Mouse (Mus musculus): ENCODE measurements around the gene Ngb. TPM values are rescaled to one million over a fixed set of nuclear protein-coding genes. Genes with fewer than 3 reads are reported as not detected.

Ngb gene
- polyA plus RNA-seq, 1 experiment from 2014 or later = 1.2 TPM

- H3K9me3 ChIP-seq (ENCODE audit: control insufficient read depth, low read length) = no peaks in the 10 kb centered on the region
- no peaks in the 10 kb centered on the region for H3K36me3 ChIP-seq (ENCODE audit: control insufficient read depth, insufficient read depth, low read length)
- 88% methylated on average over 4 of the region's 4 CpGs for WGBS
- H3K4me3 ChIP-seq (ENCODE audit: low read length) = no peak overlapping the region
- H3K4me1 ChIP-seq (ENCODE audit: control insufficient read depth, insufficient read depth, low read length) = 0 out of 2 replicates have a peak, but pooled peaks cover 5% of the 10 kb centered on the region
- H3K27me3 ChIP-seq (replicated peaks; ENCODE audit: control insufficient read depth, insufficient read depth, low read length) = peaks cover 20% of the 10 kb centered on the region
- no peak overlapping the region for H3K27ac ChIP-seq (ENCODE audit: low read length)
- H3K9ac ChIP-seq (ENCODE audit: low read depth, low read length) = no peak overlapping the region
- no peak overlapping the region for H3K4me2 ChIP-seq (ENCODE audit: low read depth, low read length)
- ATAC-seq = no peak
These were observed 1.1 kb upstream of the Ngb start for GRCm38 (mm10) chr12:87103471-87103870.

DNA sequence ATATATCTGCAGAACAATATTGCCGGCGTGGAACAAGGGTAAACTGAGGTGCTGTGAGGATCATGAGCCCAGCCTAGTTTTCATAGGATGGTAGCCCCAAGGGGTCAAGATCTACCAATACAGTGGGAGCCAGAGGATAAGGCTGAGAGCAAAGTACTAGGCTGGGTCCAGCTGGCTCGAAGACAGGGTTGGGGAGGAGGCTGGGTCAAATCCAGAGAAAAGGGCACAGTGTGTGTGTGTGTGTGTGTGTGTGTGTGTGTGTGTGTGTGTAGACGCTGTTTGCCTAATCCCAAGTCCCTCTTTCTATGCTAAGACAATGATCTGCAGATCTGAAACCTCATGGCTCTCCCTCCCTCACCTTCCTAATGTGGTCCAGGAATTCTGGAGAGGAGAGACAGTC is 2.0 kb downstream of the Ngb start:
- Histone ChIP-seq H3K9me3 (ENCODE audit: control insufficient read depth, low read length) (no peaks in the 10 kb centered on the region), H3K27me3 (replicated peaks; ENCODE audit: control insufficient read depth, insufficient read depth, low read length) (peaks cover 20% of the 10 kb centered on the region), H3K27ac (ENCODE audit: low read length) (no peak overlapping the region), H3K9ac (ENCODE audit: low read depth, low read length) (no peak overlapping the region), H3K4me3 (ENCODE audit: low read length) (no peak overlapping the region), H3K36me3 (ENCODE audit: control insufficient read depth, insufficient read depth, low read length) (no peaks in the 10 kb centered on the region), H3K4me1 (ENCODE audit: control insufficient read depth, insufficient read depth, low read length) (0 out of 2 replicates have a peak, but pooled peaks cover 5% of the 10 kb centered on the region), H3K4me2 (ENCODE audit: low read depth, low read length) (no peak overlapping the region)
- WGBS = 83% methylated on average over 4 of the region's 4 CpGs
- ATAC-seq = no peak

- H3K4me3 ChIP-seq (ENCODE audit: low read length) = no peak overlapping the region
- no peak overlapping the region for H3K4me2 ChIP-seq (ENCODE audit: low read depth, low read length)
- WGBS = 35% methylated on average over 6 of the region's 6 CpGs
- ATAC-seq = no peak
- no peaks in the 10 kb centered on the region; the same call in 1 of the 2 replicates for H3K27me3 ChIP-seq (replicated peaks; ENCODE audit: control insufficient read depth, insufficient read depth, low read length)
- no peak overlapping the region for H3K27ac ChIP-seq (ENCODE audit: low read length)
- no peaks in the 10 kb centered on the region for H3K9me3 ChIP-seq (ENCODE audit: control insufficient read depth, low read length)
- H3K36me3 ChIP-seq (ENCODE audit: control insufficient read depth, insufficient read depth, low read length) = no peaks in the 10 kb centered on the region
- H3K9ac ChIP-seq (ENCODE audit: low read depth, low read length) = no peak overlapping the region
- peaks cover 17% of the 10 kb centered on the region for H3K4me1 ChIP-seq (ENCODE audit: control insufficient read depth, insufficient read depth, low read length)
These were observed 8.7 kb downstream of the Ngb start for GRCm38 (mm10) chr12:87093671-87094070.

GRCm38 (mm10) chr12:87093249-87093648 is 9.1 kb downstream of the Ngb start:
- no peak overlapping the region for H3K27ac ChIP-seq (ENCODE audit: low read length)
- WGBS = 68% methylated on average over 4 of the region's 4 CpGs

DNA sequence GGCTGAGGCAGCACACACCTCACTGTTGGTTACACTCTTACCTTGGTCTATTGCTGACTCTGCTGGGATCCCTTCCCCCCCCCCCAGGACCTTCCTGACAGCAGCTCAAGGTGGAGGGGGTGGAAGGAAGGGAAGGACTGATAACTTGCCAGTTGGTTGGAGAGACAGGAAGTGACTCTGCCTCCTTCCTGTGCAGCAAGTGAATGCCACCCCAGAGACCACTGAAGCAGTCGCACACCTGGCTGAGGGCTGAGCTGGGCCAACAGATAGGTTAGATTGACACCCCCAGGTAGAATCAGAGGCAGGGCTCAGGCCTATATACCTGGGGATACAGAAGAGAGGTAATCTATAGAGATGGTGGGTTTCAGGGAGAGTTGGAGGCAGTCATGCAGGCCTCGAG is 10.4 kb downstream of the Ngb start:
- Histone ChIP-seq H3K9ac (ENCODE audit: low read depth, low read length) (no peak overlapping the region), H3K4me3 (ENCODE audit: low read length) (no peak overlapping the region), H3K27me3 (replicated peaks; ENCODE audit: control insufficient read depth, insufficient read depth, low read length) (no peaks in the 10 kb centered on the region; the same call in 1 of the 2 replicates), H3K36me3 (ENCODE audit: control insufficient read depth, insufficient read depth, low read length) (no peaks in the 10 kb centered on the region), H3K4me1 (ENCODE audit: control insufficient read depth, insufficient read depth, low read length) (peaks cover 17% of the 10 kb centered on the region), H3K4me2 (ENCODE audit: low read depth, low read length) (no peak overlapping the region), H3K27ac (ENCODE audit: low read length) (no peak overlapping the region), H3K9me3 (ENCODE audit: control insufficient read depth, low read length) (no peaks in the 10 kb centered on the region)
- no peak for ATAC-seq
- 89% methylated on average over 2 of the region's 2 CpGs for WGBS

More at GRCm38 (mm10) chr12:87093249-87093648, 9.1 kb downstream of the Ngb start:
- Histone ChIP-seq H3K4me2 (ENCODE audit: low read depth, low read length) (no peak overlapping the region), H3K27me3 (replicated peaks; ENCODE audit: control insufficient read depth, insufficient read depth, low read length) (no peaks in the 10 kb centered on the region; the same call in 1 of the 2 replicates), H3K4me3 (ENCODE audit: low read length) (no peak overlapping the region), H3K9ac (ENCODE audit: low read depth, low read length) (no peak overlapping the region), H3K4me1 (ENCODE audit: control insufficient read depth, insufficient read depth, low read length) (peaks cover 17% of the 10 kb centered on the region), H3K36me3 (ENCODE audit: control insufficient read depth, insufficient read depth, low read length) (no peaks in the 10 kb centered on the region), H3K9me3 (ENCODE audit: control insufficient read depth, low read length) (no peaks in the 10 kb centered on the region)
- ATAC-seq = no peak

- Histone ChIP-seq H3K4me1 (ENCODE audit: control insufficient read depth, insufficient read depth, low read length) (peaks cover 17% of the 10 kb centered on the region), H3K27ac (ENCODE audit: low read length) (peak overlapping the region; percentile 43), H3K9me3 (ENCODE audit: control insufficient read depth, low read length) (no peaks in the 10 kb centered on the region), H3K36me3 (ENCODE audit: control insufficient read depth, insufficient read depth, low read length) (no peaks in the 10 kb centered on the region), H3K27me3 (replicated peaks; ENCODE audit: control insufficient read depth, insufficient read depth, low read length) (no peaks in the 10 kb centered on the region), H3K4me2 (ENCODE audit: low read depth, low read length) (no peak overlapping the region), H3K9ac (ENCODE audit: low read depth, low read length) (no peak overlapping the region), H3K4me3 (ENCODE audit: low read length) (no peak overlapping the region)
- ATAC-seq = peak; percentile 93
- 57% methylated on average over 2 of the region's 2 CpGs for WGBS
These were observed 12.6 kb downstream of the Ngb start for GRCm38 (mm10) chr12:87089701-87090100.

DNA sequence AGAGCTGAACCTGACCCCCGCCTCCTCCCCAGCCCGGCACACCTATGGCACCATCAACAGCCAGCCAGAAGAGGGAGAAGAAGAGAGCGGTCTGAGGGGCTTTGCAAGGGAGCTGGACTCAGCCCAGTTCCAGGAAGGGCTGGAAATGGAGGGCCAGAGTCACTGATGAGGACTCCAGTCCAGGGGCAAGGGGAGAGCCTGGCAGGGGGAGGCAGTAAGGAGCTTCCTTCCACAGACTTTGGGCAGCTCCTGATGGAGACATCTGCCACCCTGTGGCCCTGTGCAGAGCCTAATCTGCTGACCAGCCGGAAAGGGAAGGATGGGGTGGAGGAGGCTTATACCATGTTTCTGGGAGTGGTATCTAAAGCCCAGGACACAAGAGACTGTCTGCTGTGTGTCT is 13.1 kb downstream of the Ngb start:
- H3K27ac ChIP-seq (ENCODE audit: low read length) = peak overlapping the region; percentile 43

GRCm38 (mm10) chr12:87088331-87088730 is 14.0 kb downstream of the Ngb start:
- Histone ChIP-seq H3K4me1 (ENCODE audit: control insufficient read depth, insufficient read depth, low read length) (peaks cover 17% of the 10 kb centered on the region), H3K4me3 (ENCODE audit: low read length) (no peak overlapping the region), H3K4me2 (ENCODE audit: low read depth, low read length) (no peak overlapping the region), H3K9me3 (ENCODE audit: control insufficient read depth, low read length) (no peaks in the 10 kb centered on the region), H3K27ac (ENCODE audit: low read length) (no peak overlapping the region), H3K36me3 (ENCODE audit: control insufficient read depth, insufficient read depth, low read length) (no peaks in the 10 kb centered on the region), H3K27me3 (replicated peaks; ENCODE audit: control insufficient read depth, insufficient read depth, low read length) (no peaks in the 10 kb centered on the region), H3K9ac (ENCODE audit: low read depth, low read length) (no peak overlapping the region)
- WGBS = 38% methylated on average over 4 of the region's 4 CpGs
- ATAC-seq = no peak

More for the DNA sequence above, 13.1 kb downstream of the Ngb start:
- Histone ChIP-seq H3K9ac (ENCODE audit: low read depth, low read length) (no peak overlapping the region), H3K27me3 (replicated peaks; ENCODE audit: control insufficient read depth, insufficient read depth, low read length) (no peaks in the 10 kb centered on the region), H3K9me3 (ENCODE audit: control insufficient read depth, low read length) (no peaks in the 10 kb centered on the region), H3K36me3 (ENCODE audit: control insufficient read depth, insufficient read depth, low read length) (no peaks in the 10 kb centered on the region), H3K4me3 (ENCODE audit: low read length) (no peak overlapping the region), H3K4me1 (ENCODE audit: control insufficient read depth, insufficient read depth, low read length) (peaks cover 17% of the 10 kb centered on the region), H3K4me2 (ENCODE audit: low read depth, low read length) (no peak overlapping the region)
- WGBS = 75% methylated on average over 4 of the region's 4 CpGs
- peak; percentile 41 for ATAC-seq

GRCm38 (mm10) chr12:87087236-87087635 is 15.1 kb downstream of the Ngb start:
- no peak for ATAC-seq
- H3K4me3 ChIP-seq (ENCODE audit: low read length) = no peak overlapping the region

DNA sequence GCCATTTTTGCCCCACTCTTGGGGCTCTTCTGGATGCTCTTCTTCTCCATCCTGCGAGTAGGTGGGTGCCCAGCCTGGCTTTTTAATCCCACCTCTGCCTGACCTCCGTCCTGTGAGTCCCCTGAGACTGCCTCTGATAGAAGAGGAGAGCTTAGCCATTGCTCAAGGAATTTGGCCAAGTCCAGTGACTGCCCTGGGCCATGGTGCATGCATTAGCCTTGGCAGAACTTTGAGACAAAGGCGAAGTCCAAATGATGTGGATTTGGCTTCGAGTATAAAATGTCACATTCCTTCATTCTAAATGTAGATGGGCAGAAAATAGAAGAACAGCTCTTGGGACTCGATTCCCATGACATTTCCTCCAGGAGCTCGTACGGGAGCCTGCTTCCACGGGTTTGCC is 19.5 kb downstream of the Ngb start:
- ATAC-seq = no peak
- H3K9me3 ChIP-seq (ENCODE audit: control insufficient read depth, low read length) = no peaks in the 10 kb centered on the region
- H3K27me3 ChIP-seq (replicated peaks; ENCODE audit: control insufficient read depth, insufficient read depth, low read length) = no peaks in the 10 kb centered on the region
- no peaks in the 10 kb centered on the region for H3K4me1 ChIP-seq (ENCODE audit: control insufficient read depth, insufficient read depth, low read length)
- H3K36me3 ChIP-seq (ENCODE audit: control insufficient read depth, insufficient read depth, low read length) = no peaks in the 10 kb centered on the region
- no peak overlapping the region for H3K4me3 ChIP-seq (ENCODE audit: low read length)
- 86% methylated on average over 8 of the region's 8 CpGs for WGBS
- H3K9ac ChIP-seq (ENCODE audit: low read depth, low read length) = no peak overlapping the region
- no peak overlapping the region for H3K4me2 ChIP-seq (ENCODE audit: low read depth, low read length)
- H3K27ac ChIP-seq (ENCODE audit: low read length) = no peak overlapping the region

More at GRCm38 (mm10) chr12:87087236-87087635, 15.1 kb downstream of the Ngb start:
- WGBS = 68% methylated on average over 7 of the region's 7 CpGs
- peaks cover 17% of the 10 kb centered on the region for H3K4me1 ChIP-seq (ENCODE audit: control insufficient read depth, insufficient read depth, low read length)
- H3K4me2 ChIP-seq (ENCODE audit: low read depth, low read length) = no peak overlapping the region
- no peak overlapping the region for H3K9ac ChIP-seq (ENCODE audit: low read depth, low read length)
- no peaks in the 10 kb centered on the region for H3K27me3 ChIP-seq (replicated peaks; ENCODE audit: control insufficient read depth, insufficient read depth, low read length)
- no peak overlapping the region for H3K27ac ChIP-seq (ENCODE audit: low read length)
- no peaks in the 10 kb centered on the region for H3K36me3 ChIP-seq (ENCODE audit: control insufficient read depth, insufficient read depth, low read length)
- H3K9me3 ChIP-seq (ENCODE audit: control insufficient read depth, low read length) = no peaks in the 10 kb centered on the region

Measured in intestine, embryonic 16.5 days (tissue).